Mouse (Mus musculus) spleen, adult 2 months (tissue): ENCODE results near the gene Ank. TPM values are rescaled to one million over a fixed set of nuclear protein-coding genes. Genes with fewer than 3 reads are reported as not detected.
"Not testable (repeated sequence)": the region's sequence is repeated elsewhere in the genome, so short reads cannot be mapped to it uniquely, and the experiment has no call there.

Source experiments
- DNase-seq, 2 experiments: peaks; one replicate each; pipeline versions ENCODE4 v3.0.0 to v3.0.0-alpha.2; 2012 to 2021; ENCODE audit warnings: low spot score in 2 of 2, low read depth in 1 of 2
- H3K27ac ChIP-seq: fragments of 200-500 bp; 2 replicates; pipeline ENCODE4 v1.5.1; 2012; ENCODE audit warnings: low read length, inconsistent platforms; ENCODE audit not compliant: insufficient read depth
- H3K27me3 ChIP-seq: fragments of 200-500 bp; 2 replicates; pipeline ENCODE4 v1.6.1; 2012; ENCODE audit warnings: mild to moderate bottlenecking, moderate library complexity, low read length, inconsistent platforms; ENCODE audit not compliant: control insufficient read depth, insufficient read depth
- H3K36me3 ChIP-seq: fragments of 200-500 bp; 2 replicates; pipeline ENCODE4 v1.6.1; 2012; ENCODE audit warnings: mild to moderate bottlenecking, low read length, inconsistent platforms; ENCODE audit not compliant: control insufficient read depth, insufficient read depth
- H3K4me1 ChIP-seq: fragments of 200-500 bp; 2 replicates; pipeline ENCODE4 v1.6.1; 2011; ENCODE audit warnings: inconsistent platforms; ENCODE audit not compliant: control insufficient read depth, insufficient read depth, insufficient read length
- H3K4me3 ChIP-seq: fragments of 200-500 bp; 2 replicates; pipeline ENCODE4 v1.5.1; 2011; ENCODE audit warnings: mild to moderate bottlenecking, inconsistent platforms; ENCODE audit not compliant: insufficient read depth, insufficient read length; ENCODE audit errors: extremely low read depth
- CTCF ChIP-seq: fragments of 200-500 bp; IDR thresholded peaks from 2 replicates; pipeline ENCODE4 v1.5.1; 2011; ENCODE audit warnings: mild to moderate bottlenecking, inconsistent platforms; ENCODE audit not compliant: insufficient read depth, insufficient read length, insufficient replicate concordance; ENCODE audit errors: extremely low read depth
- POLR2A ChIP-seq: fragments of 200-500 bp; IDR thresholded peaks from 2 replicates; pipeline ENCODE4 v1.6.1; 2011; ENCODE audit warnings: low read depth, low read length, inconsistent platforms
- WGBS: fragments of 180-500 bp; shearing (Covaris S2); methylation state at CpG from one replicate; pipeline ENCODE4 v1.1.7; 2018; 5-methylcytosine and 5-hydroxymethylcytosine counted together
- polyA plus RNA-seq: library from polyadenylated mRNA; depleted of rRNA; stranded (reverse); fragments of >200 nt; gene quantifications from 2 replicates; pipeline ENCODE4 v1.2.3, GENCODE M21; 2012

The Ank gene
- polyA plus RNA-seq, 1 experiment: 20.2 TPM

GRCm38 (mm10) chr15:27467081-27467491, 609 bp downstream of the Ank start:
- DNase-seq: no peak
- Histone ChIP-seq H3K27me3 (peaks cover 11% of the 10 kb centered on the region), H3K36me3 (no peaks in the 10 kb centered on the region), H3K27ac (peak overlapping the region; percentile 53; the same call in 1 of the 2 replicates), H3K4me1 (peaks cover 2% of the 10 kb centered on the region), H3K4me3 (peak overlapping the region; percentile 86)
- 4% methylated on average over 25 of the region's 25 CpGs for WGBS
- TF ChIP-seq CTCF: no peak
- TF ChIP-seq POLR2A: no peak

GRCm38 (mm10) chr15:27467641-27468040, 1.2 kb downstream of the Ank start:
- Histone ChIP-seq H3K4me3 (no peak overlapping the region), H3K27me3 (peaks cover 11% of the 10 kb centered on the region), H3K4me1 (peaks cover 2% of the 10 kb centered on the region), H3K36me3 (no peaks in the 10 kb centered on the region), H3K27ac (no peak overlapping the region)
- TF ChIP-seq CTCF (no peak), POLR2A (no peak)
- WGBS: 39% methylated on average over 7 of the region's 7 CpGs
- DNase-seq: no peak

- no peak for DNase-seq
- Histone ChIP-seq H3K36me3 (no peaks in the 10 kb centered on the region), H3K4me1 (no peaks in the 10 kb centered on the region; the same call in none of the 2 replicates), H3K4me3 (no peak overlapping the region), H3K27ac (no peak overlapping the region), H3K27me3 (peaks cover 11% of the 10 kb centered on the region)
- TF ChIP-seq CTCF (no peak), POLR2A (no peak)
- 52% methylated on average over 4 of the region's 4 CpGs for WGBS
Observed at GRCm38 (mm10) chr15:27468822-27469488, 2.5 kb downstream of the Ank start.

- not testable (repeated sequence) for DNase-seq, H3K27ac ChIP-seq, H3K4me1 ChIP-seq, H3K27me3 ChIP-seq, H3K4me3 ChIP-seq, H3K36me3 ChIP-seq
- WGBS: 84% methylated on average over 3 of the region's 3 CpGs
Observed at GRCm38 (mm10) chr15:27470346-27470745, 3.9 kb downstream of the Ank start.

GRCm38 (mm10) chr15:27472315-27472714, 5.8 kb downstream of the Ank start:
- Histone ChIP-seq H3K4me3 (no peak overlapping the region), H3K27me3 (no peaks in the 10 kb centered on the region; the same call in 1 of the 2 replicates), H3K36me3 (no peaks in the 10 kb centered on the region), H3K4me1 (no peaks in the 10 kb centered on the region; the same call in 1 of the 2 replicates), H3K27ac (no peak overlapping the region)
- no peak for TF ChIP-seq POLR2A
- TF ChIP-seq CTCF: no peak
- DNase-seq: no peak
- WGBS: 97% methylated on average over 9 of the region's 9 CpGs

GRCm38 (mm10) chr15:27475988-27476387, 9.5 kb downstream of the Ank start:
- DNase-seq: no peak
- Histone ChIP-seq H3K4me1 (no peaks in the 10 kb centered on the region), H3K4me3 (no peak overlapping the region), H3K36me3 (no peaks in the 10 kb centered on the region), H3K27me3 (no peaks in the 10 kb centered on the region), H3K27ac (no peak overlapping the region)
- WGBS: 93% methylated on average over 15 of the region's 15 CpGs
- TF ChIP-seq CTCF (no peak), POLR2A (no peak)

- Histone ChIP-seq H3K4me3 (no peak overlapping the region), H3K27me3 (no peaks in the 10 kb centered on the region), H3K27ac (no peak overlapping the region), H3K36me3 (no peaks in the 10 kb centered on the region), H3K4me1 (no peaks in the 10 kb centered on the region)
- DNase-seq: no peak
- TF ChIP-seq POLR2A (no peak), CTCF (no peak)
- WGBS: 88% methylated on average over 12 of the region's 12 CpGs
Observed at GRCm38 (mm10) chr15:27476671-27477070, 10.2 kb downstream of the Ank start.
